8 mouse cellular contexts compared by ENCODE assay signal in genomic region chr4:124575269-124575954, GRCm38 (mm10). TPM values are rescaled to one million over a fixed set of nuclear protein-coding genes. Genes with fewer than 3 reads are reported as not detected.
DNase-seq lines count a peak whose midpoint lies in the region; ATAC-seq and TF ChIP-seq lines count a peak whose summit lies in the region.

No protein-coding gene starts in this region.

- peak overlapping the region; percentile 89 for H3K4me2 ChIP-seq in midbrain, embryonic 13.5 days (replicated peaks)

- peaks cover 49% of the 10 kb centered on the region for H3K27me3 ChIP-seq in midbrain, embryonic 13.5 days

- H3K4me1 ChIP-seq in midbrain, embryonic 13.5 days (replicated peaks) = peaks cover 24% of the 10 kb centered on the region

- peak overlapping the region; percentile 66 for H3K4me3 ChIP-seq in gastrocnemius, adult 2 months
- peak overlapping the region; percentile 46 for H3K4me3 ChIP-seq in midbrain, embryonic 13.5 days (replicated peaks)

- TF ChIP-seq CTCF in gastrocnemius, adult 2 months (IDR thresholded peaks at IDR 0.05) = no peak

- peak overlapping the region; percentile 71 for H3K9ac ChIP-seq in midbrain, embryonic 13.5 days (replicated peaks)

- intact Hi-C loops in gastrocnemius, adult 2 months (cut with DNase I) = no loop called here
- intact Hi-C loops in gastrocnemius, postnatal 14 days (cut with DNase I; ENCODE audit: low total_unique reads) = no loop called here

- H3K27ac ChIP-seq in gastrocnemius, adult 2 months = peak overlapping the region; percentile 53; the same call in 1 of the 2 replicates
- no peak overlapping the region for H3K27ac ChIP-seq in midbrain, embryonic 13.5 days

- peak; percentile 36 for DNase-seq in gastrocnemius, adult 2 months
- DNase-seq in gastrocnemius, postnatal 14 days = no peak
- DNase-seq in ZHBTc4 (ENCODE audit: low read depth, low spot score) = peak; percentile 47
- DNase-seq in frontal cortex, postnatal 10 days (ENCODE audit: low spot score in 2 of 2) = peak; percentile 51 to 64
- peak; percentile 70 to 72 for DNase-seq in layer of hippocampus, adult 8-10 months (ENCODE audit: low spot score in 2 of 2)

- peak; percentile 63 for ATAC-seq in midbrain, embryonic 13.5 days
- no peak for ATAC-seq in granulocyte monocyte progenitor cell, adult 5-6 weeks (replicated peaks; ENCODE audit: poor library complexity, severe bottlenecking)
- ATAC-seq in activated CD4-positive, CD25-positive, alpha-beta regulatory T cell, adult 4 months = no peak

- H3K9me3 ChIP-seq in midbrain, embryonic 13.5 days = no peaks in the 10 kb centered on the region

- WGBS in midbrain, embryonic 13.5 days = under 1% methylated on average over 54 of the region's 61 CpGs

- no peaks in the 10 kb centered on the region for H3K36me3 ChIP-seq in midbrain, embryonic 13.5 days

RNA-seq across cellular contexts. Expression of gene 3100002H09Rik, which starts 35.2 kb away (rescaled TPM):
- not detected for total RNA-seq in gastrocnemius, adult 2 months (2021)
- total RNA-seq in gastrocnemius, postnatal 14 days (2021) = not detected
- 1 to 10 TPM in 2 of 4 experiments, under 1 TPM in 2; 0.80 to 2.4 (median 1.1) TPM for total RNA-seq in layer of hippocampus, adult 8-10 months (2022)
- polyA plus RNA-seq in midbrain, embryonic 13.5 days (2015; fragmentation: Nextera tagmentation; extraction: Ambion mirVana) = 0.79 and 1.1 TPM in 2 replicates
- not detected in 2 replicates for total RNA-seq in granulocyte monocyte progenitor cell, adult 5-6 weeks (2014; fragmentation: Nextera tagmentation)
- total RNA-seq in granulocyte monocyte progenitor cell, adult 5-6 weeks (2017) = not detected in 2 replicates
- not detected for polyA plus RNA-seq in activated CD4-positive, CD25-positive, alpha-beta regulatory T cell, adult 4 months (2017; shearing (Covaris generic))
